Mouse (Mus musculus) limb, embryonic 11.5 days (tissue): ENCODE measurements around the gene Trappc12. TPM values are rescaled to one million over a fixed set of nuclear protein-coding genes. Genes with fewer than 3 reads are reported as not detected.

Experiments used
- ATAC-seq: fragments of 200-750 bp; cut with Nextera tagmentation; 2 replicates; pipeline ENCODE4 v1.8.0; 2017; ENCODE audit warnings: low read depth; ENCODE audit not compliant: insufficient number of reproducible peaks, low FRiP score, low TSS enrichment
- DNase-seq: peaks from one replicate; pipeline ENCODE4 v3.0.0-alpha.2; 2015; ENCODE audit warnings: low spot score
- H3K27ac ChIP-seq: fragments of 300-500 bp; sonication (generic); replicated peaks from 2 replicates; pipeline ENCODE4 v1.5.1; 2014; ENCODE audit warnings: low read depth, mild to moderate bottlenecking, low read length
- H3K27me3 ChIP-seq: fragments of 300-500 bp; sonication (generic); 2 replicates; pipeline ENCODE4 v1.6.1; 2014; ENCODE audit warnings: mild to moderate bottlenecking, low read length, mixed read lengths; ENCODE audit not compliant: control insufficient read depth, insufficient read depth
- H3K36me3 ChIP-seq: fragments of 300-500 bp; sonication (generic); 2 replicates; pipeline ENCODE4 v1.6.1; 2014; ENCODE audit warnings: mild to moderate bottlenecking, low read length, moderate library complexity, mixed read lengths; ENCODE audit not compliant: control insufficient read depth, insufficient read depth
- H3K4me1 ChIP-seq: fragments of 300-500 bp; sonication (generic); 2 replicates; pipeline ENCODE4 v1.6.1; 2014; ENCODE audit warnings: low read length, mixed read lengths; ENCODE audit not compliant: control insufficient read depth, insufficient read depth
- H3K4me2 ChIP-seq: fragments of 300-500 bp; sonication (generic); 2 replicates; pipeline ENCODE4 v1.6.1; 2014; ENCODE audit warnings: low read depth, mild to moderate bottlenecking, moderate library complexity; ENCODE audit not compliant: severe bottlenecking
- H3K4me3 ChIP-seq: fragments of 300-500 bp; sonication (generic); 2 replicates; pipeline ENCODE4 v1.5.1; 2014; ENCODE audit warnings: low read depth, low read length
- H3K9ac ChIP-seq: fragments of 300-500 bp; sonication (generic); 2 replicates; pipeline ENCODE4 v1.6.1; 2014; ENCODE audit warnings: mild to moderate bottlenecking, low read length
- H3K9me3 ChIP-seq: fragments of 300-500 bp; sonication (generic); 2 replicates; pipeline ENCODE4 v1.6.1; 2016; ENCODE audit warnings: low read length; ENCODE audit not compliant: control insufficient read depth
- WGBS: fragments of 180-500 bp; shearing (Covaris S2); extraction: QIAGEN DNeasy Blood & Tissue Kit; methylation state at CpG from one replicate; pipeline ENCODE4 v1.1.7; 2014; 5-methylcytosine and 5-hydroxymethylcytosine counted together
- polyA plus RNA-seq: library from polyadenylated mRNA; unstranded; fragments of >200 nt; fragmentation: Nextera tagmentation; extraction: Ambion mirVana; gene quantifications from 2 replicates; pipeline ENCODE4 v1.2.1, GENCODE M21; 2014

The Trappc12 gene
- polyA plus RNA-seq, 1 experiment from 2014 or later, result 37.6 TPM

DNA sequence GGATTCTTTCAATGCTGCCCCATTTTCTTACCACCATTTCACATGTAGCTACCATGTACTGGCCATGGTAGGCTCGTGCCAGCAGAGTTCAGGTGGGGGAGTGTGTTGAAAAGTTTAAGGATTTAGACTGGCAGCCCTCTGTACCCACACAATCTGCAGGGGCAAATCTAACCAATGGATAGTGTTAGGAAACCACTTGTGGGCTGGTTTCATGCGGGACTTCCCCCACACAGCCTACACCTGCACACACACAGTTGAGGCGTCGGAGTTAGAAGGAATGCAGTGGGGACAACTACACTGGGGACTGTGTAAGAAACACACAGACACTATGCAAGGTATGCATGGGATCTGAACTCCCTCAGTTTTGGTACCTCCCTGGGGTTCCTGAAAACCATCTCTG is 24.1 kb downstream of the Trappc12 start:
- Histone ChIP-seq H3K4me3 (no peak overlapping the region), H3K4me2 (no peak overlapping the region), H3K9ac (no peak overlapping the region), H3K36me3 (peaks cover 6% of the 10 kb centered on the region; the same call in 1 of the 2 replicates), H3K27me3 (no peaks in the 10 kb centered on the region), H3K27ac (no peak overlapping the region), H3K4me1 (no peaks in the 10 kb centered on the region), H3K9me3 (no peaks in the 10 kb centered on the region)
- WGBS, result 90% methylated on average over 4 of the region's 4 CpGs
- ATAC-seq (no peak), DNase-seq (no peak)

GRCm38 (mm10) chr12:28724366-28724765 is 25.9 kb downstream of the Trappc12 start:
- H3K36me3 ChIP-seq, result peaks cover 10% of the 10 kb centered on the region; the same call in 1 of the 2 replicates

GRCm38 (mm10) chr12:28718106-28718505 is 32.2 kb downstream of the Trappc12 start:
- H3K27ac ChIP-seq, result no peak overlapping the region
- no peak overlapping the region for H3K4me2 ChIP-seq
- H3K9me3 ChIP-seq, result no peaks in the 10 kb centered on the region
- H3K4me1 ChIP-seq, result no peaks in the 10 kb centered on the region
- H3K9ac ChIP-seq, result no peak overlapping the region
- DNase-seq (no peak), ATAC-seq (no peak)
- H3K36me3 ChIP-seq, result peaks cover 12% of the 10 kb centered on the region; the same call in 1 of the 2 replicates
- H3K27me3 ChIP-seq, result no peaks in the 10 kb centered on the region
- no peak overlapping the region for H3K4me3 ChIP-seq
- WGBS, result 91% methylated on average over 2 of the region's 2 CpGs

More at GRCm38 (mm10) chr12:28724366-28724765, 25.9 kb downstream of the Trappc12 start:
- no peak for ATAC-seq
- no peak overlapping the region for H3K27ac ChIP-seq
- no peaks in the 10 kb centered on the region for H3K27me3 ChIP-seq
- H3K4me2 ChIP-seq, result no peak overlapping the region
- H3K4me3 ChIP-seq, result no peak overlapping the region
- H3K4me1 ChIP-seq, result no peaks in the 10 kb centered on the region
- no peak for DNase-seq
- H3K9ac ChIP-seq, result no peak overlapping the region
- WGBS, result 82% methylated on average over 3 of the region's 3 CpGs
- H3K9me3 ChIP-seq, result no peaks in the 10 kb centered on the region

DNA sequence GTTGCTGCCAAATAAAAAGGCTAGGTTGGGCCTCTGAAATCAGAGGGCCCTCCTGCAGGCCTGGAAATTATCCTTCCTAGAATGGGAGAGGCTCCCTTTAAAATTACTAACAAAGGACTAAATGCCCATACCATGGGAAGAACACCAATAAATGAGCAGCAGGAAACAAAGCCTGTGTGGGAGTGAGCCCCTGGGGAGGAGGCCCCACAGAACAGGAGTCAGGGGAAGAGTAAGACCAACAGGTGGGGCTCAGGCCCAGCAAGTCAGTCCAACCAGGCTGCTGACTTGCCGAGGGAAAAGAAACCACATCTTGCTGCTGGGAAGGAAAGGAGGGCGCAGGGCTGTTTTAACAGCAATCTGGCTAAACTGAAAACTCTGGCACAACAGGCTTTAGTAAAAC is 33.2 kb downstream of the Trappc12 start:
- 85% methylated on average over 2 of the region's 2 CpGs for WGBS
- no peak for ATAC-seq
- H3K4me1 ChIP-seq, result no peaks in the 10 kb centered on the region
- no peaks in the 10 kb centered on the region for H3K27me3 ChIP-seq
- H3K9ac ChIP-seq, result no peak overlapping the region
- no peaks in the 10 kb centered on the region for H3K9me3 ChIP-seq
- H3K36me3 ChIP-seq, result peaks cover 15% of the 10 kb centered on the region; the same call in 1 of the 2 replicates
- no peak overlapping the region for H3K4me2 ChIP-seq
- no peak overlapping the region for H3K4me3 ChIP-seq
- DNase-seq, result no peak
- H3K27ac ChIP-seq, result no peak overlapping the region

- Histone ChIP-seq H3K36me3 (peaks cover 7% of the 10 kb centered on the region; the same call in 1 of the 2 replicates), H3K4me1 (no peaks in the 10 kb centered on the region), H3K27me3 (no peaks in the 10 kb centered on the region), H3K9me3 (no peaks in the 10 kb centered on the region), H3K27ac (no peak overlapping the region), H3K4me2 (no peak overlapping the region), H3K9ac (no peak overlapping the region), H3K4me3 (no peak overlapping the region)
- ATAC-seq (no peak), DNase-seq (no peak)
- 89% methylated on average over 24 of the region's 24 CpGs for WGBS
These were observed 35.2 kb downstream of the Trappc12 start for GRCm38 (mm10) chr12:28714822-28715632.

DNA sequence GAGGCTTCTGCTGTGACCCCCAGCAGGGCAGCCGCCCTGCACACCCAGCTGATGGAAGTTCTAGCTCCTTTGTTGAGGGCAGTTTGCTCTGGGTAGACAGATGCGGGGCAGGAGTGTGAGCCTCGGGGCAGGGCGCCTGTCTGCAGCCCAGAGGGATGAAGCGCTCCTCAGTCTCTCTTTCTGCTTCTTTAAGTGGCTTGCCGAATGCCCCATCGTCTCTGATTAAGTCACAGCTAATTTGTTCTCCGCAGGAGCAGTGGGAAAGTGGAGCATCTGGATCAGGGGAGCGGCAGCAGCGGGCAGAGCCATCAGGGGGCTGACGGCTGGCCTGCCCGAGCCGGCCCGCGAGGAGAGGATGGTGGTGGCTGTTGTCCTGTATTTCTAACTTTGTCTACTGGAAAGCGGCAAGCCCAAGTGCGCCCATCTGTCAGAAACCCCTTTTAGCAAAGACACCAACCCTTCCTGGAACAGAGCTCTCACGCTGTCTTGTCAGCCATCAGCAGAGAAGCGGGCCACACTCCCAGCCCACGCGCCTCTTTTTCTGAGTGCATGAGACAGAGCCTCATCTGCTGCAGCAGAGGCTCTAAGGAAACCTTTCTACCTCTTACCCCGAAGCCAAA is 39.6 kb downstream of the Trappc12 start:
- no peak overlapping the region for H3K4me2 ChIP-seq
- WGBS, result 74% methylated on average over 22 of the region's 22 CpGs
- no peaks in the 10 kb centered on the region for H3K9me3 ChIP-seq
- H3K4me3 ChIP-seq, result no peak overlapping the region
- DNase-seq, result no peak
- H3K27me3 ChIP-seq, result no peaks in the 10 kb centered on the region
- H3K9ac ChIP-seq, result no peak overlapping the region
- no peaks in the 10 kb centered on the region for H3K4me1 ChIP-seq
- no peak for ATAC-seq
- H3K27ac ChIP-seq, result no peak overlapping the region
- peaks cover 3% of the 10 kb centered on the region; the same call in 1 of the 2 replicates for H3K36me3 ChIP-seq

GRCm38 (mm10) chr12:28708154-28708553 is 42.1 kb downstream of the Trappc12 start:
- ATAC-seq (no peak), DNase-seq (no peak)
- Histone ChIP-seq H3K4me3 (no peak overlapping the region), H3K27ac (no peak overlapping the region), H3K4me1 (no peaks in the 10 kb centered on the region), H3K9me3 (no peaks in the 10 kb centered on the region), H3K27me3 (no peaks in the 10 kb centered on the region), H3K36me3 (peaks cover 3% of the 10 kb centered on the region; the same call in 1 of the 2 replicates), H3K4me2 (no peak overlapping the region), H3K9ac (no peak overlapping the region)
- 88% methylated on average over 4 of the region's 4 CpGs for WGBS

GRCm38 (mm10) chr12:28705204-28705603 is 45.1 kb downstream of the Trappc12 start:
- H3K9me3 ChIP-seq, result no peaks in the 10 kb centered on the region
- ATAC-seq, result no peak
- H3K9ac ChIP-seq, result no peak overlapping the region
- H3K27me3 ChIP-seq, result no peaks in the 10 kb centered on the region
- WGBS, result 87% methylated on average over 6 of the region's 6 CpGs
- H3K27ac ChIP-seq, result no peak overlapping the region
- no peak overlapping the region for H3K4me2 ChIP-seq
- H3K36me3 ChIP-seq, result no peaks in the 10 kb centered on the region; the same call in 1 of the 2 replicates
- H3K4me1 ChIP-seq, result no peaks in the 10 kb centered on the region
- no peak for DNase-seq
- no peak overlapping the region for H3K4me3 ChIP-seq
